Mouse (Mus musculus) kidney, embryonic 14.5 days (tissue): ENCODE results near the gene Nwd1. TPM values are rescaled to one million over a fixed set of nuclear protein-coding genes. Genes with fewer than 3 reads are reported as not detected.
"Not testable (repeated sequence)": the region's sequence is repeated elsewhere in the genome, so short reads cannot be mapped to it uniquely, and the experiment has no call there.

Experiments
- ATAC-seq: fragments of 200-750 bp; cut with Nextera tagmentation; 2 replicates; pipeline ENCODE4 v1.8.0; 2017; ENCODE audit warnings: moderate number of reproducible peaks, mild to moderate bottlenecking, moderate TSS enrichment, moderate library complexity; ENCODE audit not compliant: low FRiP score, low TSS enrichment
- H3K27ac ChIP-seq: fragments of 300-500 bp; sonication (generic); 2 replicates; pipeline ENCODE4 v1.5.1; 2014; ENCODE audit warnings: low read depth, mild to moderate bottlenecking, low read length, moderate library complexity, mixed read lengths
- H3K27me3 ChIP-seq: fragments of 300-500 bp; sonication (generic); 2 replicates; pipeline ENCODE4 v1.6.1; 2014; ENCODE audit warnings: mild to moderate bottlenecking, low read length; ENCODE audit not compliant: control insufficient read depth, insufficient read depth
- H3K36me3 ChIP-seq: fragments of 300-500 bp; sonication (generic); 2 replicates; pipeline ENCODE4 v1.6.1; 2014; ENCODE audit warnings: low read length, mixed read lengths; ENCODE audit not compliant: control insufficient read depth, insufficient read depth
- H3K4me1 ChIP-seq: fragments of 300-500 bp; sonication (generic); 2 replicates; pipeline ENCODE4 v1.6.1; 2014; ENCODE audit warnings: low read length, mixed read lengths; ENCODE audit not compliant: control insufficient read depth, insufficient read depth
- H3K4me2 ChIP-seq: fragments of 300-500 bp; sonication (generic); replicated peaks from 2 replicates; pipeline ENCODE4 v1.6.1; 2014; ENCODE audit warnings: low read depth, mild to moderate bottlenecking, low read length
- H3K4me3 ChIP-seq: fragments of 300-500 bp; sonication (generic); 2 replicates; pipeline ENCODE4 v1.5.1; 2014; ENCODE audit warnings: mild to moderate bottlenecking, low read length
- H3K9ac ChIP-seq: fragments of 300-500 bp; sonication (generic); 2 replicates; pipeline ENCODE4 v1.6.1; 2014; ENCODE audit warnings: low read depth, mild to moderate bottlenecking, low read length, moderate library complexity
- H3K9me3 ChIP-seq: fragments of 300-500 bp; sonication (generic); 2 replicates; pipeline ENCODE4 v1.6.1; 2016; ENCODE audit warnings: low read length; ENCODE audit not compliant: control insufficient read depth
- WGBS: fragments of 180-500 bp; shearing (Covaris S2); extraction: QIAGEN DNeasy Blood & Tissue Kit; methylation state at CpG from one replicate; pipeline ENCODE4 v1.1.7; 2014; 5-methylcytosine and 5-hydroxymethylcytosine counted together
- polyA plus RNA-seq: library from polyadenylated mRNA; unstranded; fragments of >200 nt; fragmentation: Nextera tagmentation; extraction: Ambion mirVana; gene quantifications from 2 replicates; pipeline ENCODE4 v1.2.1, GENCODE M21; 2014

Nwd1 gene
- polyA plus RNA-seq, 1 experiment from 2014 or later, result not detected

GRCm38 (mm10) chr8:72680133-72680532 lies 33.6 kb downstream of the Nwd1 start:
- Histone ChIP-seq H3K4me1 (no peaks in the 10 kb centered on the region), H3K27me3 (no peaks in the 10 kb centered on the region), H3K4me2 (no peak overlapping the region), H3K9me3 (no peaks in the 10 kb centered on the region), H3K9ac (no peak overlapping the region), H3K4me3 (no peak overlapping the region), H3K36me3 (no peaks in the 10 kb centered on the region), H3K27ac (no peak overlapping the region)
- ATAC-seq, result 0 out of 2 replicates have a peak, but pooled peaks have one; percentile 49
- WGBS, result 19% methylated on average over 3 of the region's 3 CpGs

GRCm38 (mm10) chr8:72682051-72682687 lies 35.7 kb downstream of the Nwd1 start:
- 79% methylated on average over 4 of the region's 4 CpGs for WGBS
- Histone ChIP-seq H3K4me1 (no peaks in the 10 kb centered on the region), H3K9me3 (no peaks in the 10 kb centered on the region), H3K27me3 (no peaks in the 10 kb centered on the region), H3K27ac (no peak overlapping the region), H3K9ac (no peak overlapping the region), H3K4me3 (no peak overlapping the region), H3K4me2 (no peak overlapping the region), H3K36me3 (no peaks in the 10 kb centered on the region)
- ATAC-seq, result no peak

- no peak for ATAC-seq
- Histone ChIP-seq H3K36me3 (no peaks in the 10 kb centered on the region), H3K4me2 (no peak overlapping the region), H3K9ac (no peak overlapping the region), H3K27ac (no peak overlapping the region), H3K4me1 (no peaks in the 10 kb centered on the region), H3K9me3 (no peaks in the 10 kb centered on the region), H3K4me3 (no peak overlapping the region), H3K27me3 (no peaks in the 10 kb centered on the region)
- 36% methylated on average over 2 of the region's 2 CpGs for WGBS
These were observed 36.6 kb downstream of the Nwd1 start for GRCm38 (mm10) chr8:72683010-72683521.

GRCm38 (mm10) chr8:72683572-72684099 lies 37.1 kb downstream of the Nwd1 start:
- H3K27ac ChIP-seq, H3K4me2 ChIP-seq, ATAC-seq, H3K27me3 ChIP-seq, H3K36me3 ChIP-seq, H3K4me1 ChIP-seq, H3K4me3 ChIP-seq, H3K9ac ChIP-seq, H3K9me3 ChIP-seq: not testable (repeated sequence)
- 95% methylated on average over 5 of the region's 5 CpGs for WGBS

- H3K4me3 ChIP-seq, result no peak overlapping the region
- H3K27me3 ChIP-seq, result no peaks in the 10 kb centered on the region
- no peak overlapping the region for H3K4me2 ChIP-seq
- no peaks in the 10 kb centered on the region for H3K36me3 ChIP-seq
- ATAC-seq, result no peak
- H3K9me3 ChIP-seq, result no peaks in the 10 kb centered on the region
- no peaks in the 10 kb centered on the region for H3K4me1 ChIP-seq
- 97% methylated on average over 2 of the region's 2 CpGs for WGBS
- H3K27ac ChIP-seq, result no peak overlapping the region
- H3K9ac ChIP-seq, result no peak overlapping the region
These were observed 51.9 kb downstream of the Nwd1 start for GRCm38 (mm10) chr8:72698349-72698926.

GRCm38 (mm10) chr8:72712569-72712968 lies 66.1 kb downstream of the Nwd1 start:
- H3K27me3 ChIP-seq, result no peaks in the 10 kb centered on the region
- H3K9ac ChIP-seq, result no peak overlapping the region
- WGBS, result 62% methylated on average over 6 of the region's 6 CpGs
- H3K4me3 ChIP-seq, result no peak overlapping the region
- H3K27ac ChIP-seq, result no peak overlapping the region
- H3K36me3 ChIP-seq, result no peaks in the 10 kb centered on the region
- no peak for ATAC-seq
- H3K9me3 ChIP-seq, result no peaks in the 10 kb centered on the region
- H3K4me1 ChIP-seq, result no peaks in the 10 kb centered on the region
- H3K4me2 ChIP-seq, result no peak overlapping the region

GRCm38 (mm10) chr8:72716594-72716993 lies 70.1 kb downstream of the Nwd1 start:
- Histone ChIP-seq H3K4me1 (no peaks in the 10 kb centered on the region), H3K27ac (no peak overlapping the region), H3K9me3 (no peaks in the 10 kb centered on the region), H3K4me2 (no peak overlapping the region), H3K36me3 (no peaks in the 10 kb centered on the region), H3K9ac (no peak overlapping the region), H3K4me3 (no peak overlapping the region), H3K27me3 (no peaks in the 10 kb centered on the region)
- no peak for ATAC-seq
- 71% methylated on average over 5 of the region's 5 CpGs for WGBS

GRCm38 (mm10) chr8:72720541-72720940 lies 74.0 kb downstream of the Nwd1 start:
- Histone ChIP-seq H3K4me1 (peaks cover 6% of the 10 kb centered on the region; the same call in 1 of the 2 replicates), H3K4me2 (no peak overlapping the region), H3K9ac (no peak overlapping the region), H3K9me3 (no peaks in the 10 kb centered on the region; the same call in 1 of the 2 replicates), H3K36me3 (peaks cover 8% of the 10 kb centered on the region; the same call in 1 of the 2 replicates), H3K27ac (no peak overlapping the region), H3K4me3 (no peak overlapping the region), H3K27me3 (no peaks in the 10 kb centered on the region)
- WGBS, result 30% methylated on average over 1 of the region's 1 CpGs
- ATAC-seq, result no peak
